Mouse (Mus musculus): Measurements from ENCODE around the gene Syt2. TPM values are rescaled to one million over a fixed set of nuclear protein-coding genes. Genes with fewer than 3 reads are reported as not detected.

Gene Syt2
- polyA plus RNA-seq, 1 experiment from 2014 or later = 4.1 TPM

GRCm38 (mm10) chr1:134805471-134805870, 159.0 kb downstream of the Syt2 start:
- H3K27me3 ChIP-seq (ENCODE audit: control insufficient read depth, insufficient read depth, low read depth, low read length) = no peaks in the 10 kb centered on the region
- peaks cover 14% of the 10 kb centered on the region; the same call in 1 of the 2 replicates for H3K4me1 ChIP-seq (ENCODE audit: control insufficient read depth, insufficient read depth, low read length)
- 52% methylated on average over 9 of the region's 9 CpGs for WGBS
- no peak overlapping the region for H3K4me2 ChIP-seq (ENCODE audit: low read length)
- no peaks in the 10 kb centered on the region for H3K36me3 ChIP-seq (ENCODE audit: control insufficient read depth, insufficient read depth, low read length)
- H3K9ac ChIP-seq (ENCODE audit: low read depth, low read length) = no peak overlapping the region
- H3K4me3 ChIP-seq (ENCODE audit: low read depth, low read length) = no peak overlapping the region
- ATAC-seq = no peak
- H3K9me3 ChIP-seq (replicated peaks; ENCODE audit: control insufficient read depth, low read length, poor library complexity, severe bottlenecking) = no peaks in the 10 kb centered on the region
- H3K27ac ChIP-seq (ENCODE audit: low read length) = no peak overlapping the region

Small RNA genes lying within 50 kb of the gene (microRNA-seq; reads per million reads assigned to microRNA genes)
- not detected for gene Gm22232

Other genes starting within 250 kb of the Syt2 start
- gene Cyb5r1, start 241.1 kb upstream of the Syt2 start, polyA plus RNA-seq (2015; fragmentation: Nextera tagmentation; extraction: Ambion mirVana) = 11.4 and 12.2 TPM in 2 replicates
- gene Adipor1, start 231.3 kb upstream of the Syt2 start, polyA plus RNA-seq (2015; fragmentation: Nextera tagmentation; extraction: Ambion mirVana) = 77.1 and 82.6 TPM in 2 replicates
- 37.6 and 37.9 TPM in 2 replicates for gene Klhl12, start 191.1 kb upstream of the Syt2 start, polyA plus RNA-seq (2015; fragmentation: Nextera tagmentation; extraction: Ambion mirVana)
- 73.3 and 78.5 TPM in 2 replicates for gene Rabif, start 152.0 kb upstream of the Syt2 start, polyA plus RNA-seq (2015; fragmentation: Nextera tagmentation; extraction: Ambion mirVana)
- gene Mgat4e, start 97.0 kb upstream of the Syt2 start, polyA plus RNA-seq (2015; fragmentation: Nextera tagmentation; extraction: Ambion mirVana) = not detected in 2 replicates
- gene Kdm5b, start 86.5 kb upstream of the Syt2 start, polyA plus RNA-seq (2015; fragmentation: Nextera tagmentation; extraction: Ambion mirVana) = 66.5 and 78.9 TPM in 2 replicates